Mouse (Mus musculus) CH12.LX (cell line): Measurements from ENCODE around the gene Nagpa. TPM values are rescaled to one million over a fixed set of nuclear protein-coding genes. Genes with fewer than 3 reads are reported as not detected.

Experiments
- DNase-seq: peaks from one replicate; pipeline ENCODE4 v3.0.0-alpha.2; 2013; ENCODE audit errors: extremely low read depth
- H3K27ac ChIP-seq: 2 replicates; pipeline ENCODE4 v1.5.1; 2012; ENCODE audit warnings: low read depth, mild to moderate bottlenecking, control low read depth, moderate library complexity; ENCODE audit not compliant: insufficient read depth
- H3K27me3 ChIP-seq: replicated peaks from 2 replicates; pipeline ENCODE3; 2012; ENCODE audit warnings: inconsistent platforms
- H3K36me3 ChIP-seq, 2 experiments: replicated peaks in 1 of 2; 2 replicates each; pipeline versions ENCODE3 to v1.6.1; 2012; ENCODE audit warnings: inconsistent platforms in 1 of 2, low read length in 1 of 2, mild to moderate bottlenecking in 1 of 2, mixed read lengths in 1 of 2, moderate library complexity in 1 of 2; ENCODE audit not compliant: control insufficient read depth in 1 of 2, insufficient read depth in 1 of 2
- H3K4me1 ChIP-seq, 2 experiments: 2 replicates each; pipeline ENCODE4 v1.6.1; 2012; ENCODE audit warnings: inconsistent platforms in 1 of 2, moderate library complexity in 1 of 2; ENCODE audit not compliant: insufficient read depth in 2 of 2, control insufficient read depth in 1 of 2
- H3K4me2 ChIP-seq: 2 replicates; pipeline ENCODE4 v1.6.1; 2012; ENCODE audit warnings: low read depth, mild to moderate bottlenecking, control low read depth; ENCODE audit not compliant: poor library complexity, insufficient read depth, severe bottlenecking
- H3K4me3 ChIP-seq, 3 experiments: fragments of 150-350 bp in 1 of 3; sonication (generic) in 1 of 3; replicated peaks in 1 of 3; 2 replicates each; pipeline versions ENCODE3 to v1.5.1; 2011 to 2012; ENCODE audit warnings: low read depth in 2 of 3, low read length in 2 of 3, mild to moderate bottlenecking in 2 of 3, moderate library complexity in 2 of 3, control low read depth in 1 of 3, improper control_type of control experiment in 1 of 3, inconsistent platforms in 1 of 3, mixed read lengths in 1 of 3; ENCODE audit not compliant: poor library complexity in 1 of 3
- H3K79me2 ChIP-seq: replicated peaks from 2 replicates; pipeline ENCODE4 v1.6.1; 2012; ENCODE audit warnings: mild to moderate bottlenecking, moderate library complexity; ENCODE audit not compliant: control insufficient read depth, poor library complexity, insufficient read depth, severe bottlenecking; ENCODE audit errors: extremely low read depth
- H3K9ac ChIP-seq: 2 replicates; pipeline ENCODE4 v1.6.1; 2012; ENCODE audit warnings: low read depth, mild to moderate bottlenecking, control low read depth, moderate library complexity; ENCODE audit not compliant: insufficient read depth
- H3K9me3 ChIP-seq: replicated peaks from 2 replicates; pipeline ENCODE3; 2012; ENCODE audit warnings: low read length, inconsistent platforms, mixed read lengths
- CHD1 ChIP-seq: IDR thresholded peaks from 2 replicates; pipeline ENCODE4 v1.6.1; 2012; ENCODE audit warnings: low read depth, low read length, improper control_type of control experiment, inconsistent platforms
- CTCF ChIP-seq, 2 experiments: IDR thresholded peaks in 1 of 2; conservative IDR thresholded peaks in 1 of 2; 2 replicates each; pipeline ENCODE4 v1.5.1; 2011 to 2012; ENCODE audit warnings: low read depth in 2 of 2, low read length in 2 of 2, improper control_type of control experiment in 1 of 2, inconsistent platforms in 1 of 2, mild to moderate bottlenecking in 1 of 2, moderate library complexity in 1 of 2
- E2F4 ChIP-seq: IDR thresholded peaks from 2 replicates; pipeline ENCODE4 v1.6.1; 2011; ENCODE audit warnings: low read depth, low read length, improper control_type of control experiment; ENCODE audit not compliant: insufficient replicate concordance
- ELF1 ChIP-seq: IDR thresholded peaks from 2 replicates; pipeline ENCODE4 v1.6.1; 2014; ENCODE audit warnings: low read depth, mild to moderate bottlenecking, inconsistent platforms, low read length, improper control_type of control experiment
- EP300 ChIP-seq: IDR thresholded peaks from 2 replicates; pipeline ENCODE4 v1.6.1; 2011; ENCODE audit warnings: low read length, improper control_type of control experiment
- JUN ChIP-seq: IDR thresholded peaks from 2 replicates; pipeline ENCODE4 v1.6.1; 2011; ENCODE audit warnings: low read depth, mild to moderate bottlenecking, low read length, improper control_type of control experiment, moderate library complexity; ENCODE audit not compliant: insufficient read depth
- KAT2A ChIP-seq: IDR thresholded peaks from 2 replicates; pipeline ENCODE4 v1.6.1; 2012; ENCODE audit warnings: low read length, improper control_type of control experiment, inconsistent platforms; ENCODE audit not compliant: insufficient replicate concordance
- MAX ChIP-seq: IDR thresholded peaks from 2 replicates; pipeline ENCODE4 v1.6.1; 2011; ENCODE audit warnings: low read length, improper control_type of control experiment
- MAZ ChIP-seq: IDR thresholded peaks from 2 replicates; pipeline ENCODE4 v1.6.1; 2012; ENCODE audit warnings: low read depth, mild to moderate bottlenecking, inconsistent platforms, low read length, improper control_type of control experiment, moderate library complexity
- MEF2A ChIP-seq: IDR thresholded peaks from 2 replicates; pipeline ENCODE4 v1.6.1; 2014; ENCODE audit warnings: low read depth, mild to moderate bottlenecking, inconsistent platforms, low read length, improper control_type of control experiment, borderline replicate concordance
- PAX5 ChIP-seq: IDR thresholded peaks from 2 replicates; pipeline ENCODE4 v1.6.1; 2012; ENCODE audit warnings: low read length, inconsistent platforms, mixed read lengths
- TBP ChIP-seq: conservative IDR thresholded peaks from 2 replicates; pipeline ENCODE4 v1.6.1; 2011; ENCODE audit warnings: low read depth, low read length, improper control_type of control experiment
- TCF12 ChIP-seq: IDR thresholded peaks from 2 replicates; pipeline ENCODE4 v1.6.1; 2014; ENCODE audit warnings: low read depth, mild to moderate bottlenecking, inconsistent platforms, low read length, improper control_type of control experiment
- USF1 ChIP-seq: IDR thresholded peaks from 2 replicates; pipeline ENCODE4 v1.6.1; 2014; ENCODE audit warnings: low read depth, mild to moderate bottlenecking, inconsistent platforms, low read length, improper control_type of control experiment
- USF2 ChIP-seq: conservative IDR thresholded peaks from 2 replicates; pipeline ENCODE4 v1.6.1; 2011; ENCODE audit warnings: low read depth, low read length, improper control_type of control experiment
- ZC3H11A ChIP-seq: IDR thresholded peaks from 2 replicates; pipeline ENCODE4 v1.6.1; 2012; ENCODE audit warnings: low read depth, mild to moderate bottlenecking, inconsistent platforms, low read length, improper control_type of control experiment
- ZKSCAN1 ChIP-seq: IDR thresholded peaks from 2 replicates; pipeline ENCODE4 v1.6.1; 2012; ENCODE audit warnings: low read depth, inconsistent platforms, low read length, improper control_type of control experiment, borderline replicate concordance
- ZNF384 ChIP-seq: IDR thresholded peaks from 2 replicates; pipeline ENCODE4 v1.6.1; 2012; ENCODE audit warnings: low read depth, low read length, improper control_type of control experiment, inconsistent platforms
- dilution Hi-C: fragments of 300-500 bp; cut with MboI; formaldehyde crosslinking; loops from 2 replicates; pipeline ENCODE4 v1.14.3; 2020; ENCODE audit warnings: low sequenced_read_pairs; ENCODE audit not compliant: extremely low pct_unique_long_range_greater_than_20kb, extremely low pct_ligation_motif_present
- in situ Hi-C: fragments of 300-500 bp; cut with MboI; formaldehyde crosslinking; loops from 3 replicates; pipeline ENCODE4 v1.14.3; 2019; ENCODE audit warnings: low sequenced_read_pairs, low pct_ligation_motif_present, low pct_unique_long_range_greater_than_20kb, mixed read lengths
- polyA plus RNA-seq: library from polyadenylated mRNA; unstranded; fragments of >175 nt; gene quantifications from 2 replicates; pipeline ENCODE4 v1.2.1, GENCODE M21; 2012; ENCODE audit warnings: low read depth; ENCODE audit not compliant: insufficient read length
- total RNA-seq, 2 experiments: library from RNA; depleted of rRNA; stranded (reverse); fragments of 300-350 nt in 1 of 2; fragments of >200 nt in 1 of 2; gene quantifications; 2 replicates each; pipeline ENCODE4 v1.2.3; 2012 to 2014

Nagpa gene
- total and polyA plus RNA-seq, 3 experiments, result 41.9 to 80.6 (median 50.2) TPM

DNA sequence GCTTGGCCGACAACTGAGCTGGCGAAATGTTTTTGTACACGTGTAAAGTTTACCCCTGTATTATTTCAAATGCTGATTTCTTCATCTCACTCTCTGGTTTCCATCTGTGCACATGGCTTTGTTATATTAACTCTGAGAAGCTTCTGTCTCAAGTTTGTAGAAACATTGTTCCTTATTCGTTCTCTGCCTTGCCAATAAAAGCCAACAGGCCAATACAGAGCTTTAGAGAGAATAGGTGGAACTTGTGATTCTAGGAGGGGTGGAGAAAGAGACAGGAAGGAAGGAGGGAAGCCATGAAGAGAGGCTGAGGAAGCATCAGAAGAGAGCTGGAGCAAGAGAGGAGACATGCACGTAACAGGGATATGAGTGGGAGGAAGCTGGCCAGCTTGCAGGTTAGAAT, 2.2 kb upstream of the Nagpa start:
- in situ Hi-C loops, result loop anchor here (5.0 kb wide), 1 partner anchor 36 kb away; no protein-coding TSS in a partner anchor
- peaks cover 7 to 36% of the 10 kb centered on the region in 2 experiments for H3K36me3 ChIP-seq
- dilution Hi-C loops, result no loop called here

DNA sequence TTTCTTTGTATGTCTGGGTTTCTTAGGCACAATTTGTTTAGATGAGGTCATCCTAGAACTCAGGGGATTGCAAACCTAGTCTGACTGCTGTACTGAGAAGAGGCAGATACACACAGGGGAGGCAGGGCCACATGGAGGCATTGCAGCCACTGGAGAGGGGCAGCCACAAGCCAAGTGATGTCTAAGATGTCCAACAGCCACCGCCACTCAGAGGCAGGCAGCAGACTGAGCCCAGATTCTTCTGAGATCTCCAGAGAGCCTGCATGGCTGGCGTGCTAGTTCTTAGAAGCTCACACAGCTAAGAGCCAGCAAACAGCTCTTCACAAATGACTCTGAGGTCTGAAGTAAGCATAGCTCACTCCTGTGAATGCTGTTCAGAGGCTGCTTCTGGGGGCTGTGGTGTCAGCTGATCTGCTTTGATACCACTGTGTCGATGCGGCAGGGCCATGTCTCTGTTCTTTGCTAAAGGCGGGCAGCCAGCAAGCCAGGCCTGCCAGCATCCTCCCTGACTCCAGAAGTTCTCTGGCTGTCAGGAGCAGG, 1.7 kb upstream of the Nagpa start:
- DNase-seq, result no peak
- in situ Hi-C loops, result loop anchor here (5.0 kb wide), 1 partner anchor 37 kb away; no protein-coding TSS in a partner anchor
- Histone ChIP-seq H3K4me2 (no peak overlapping the region), H3K9me3 (no peaks in the 10 kb centered on the region), H3K9ac (no peak overlapping the region), H3K4me3 (no peak overlapping the region)
- dilution Hi-C loops, result no loop called here
- no peak for TF ChIP-seq ZNF384
- TF ChIP-seq ELF1, result no peak
- TF ChIP-seq KAT2A, result no peak
- no peak for TF ChIP-seq E2F4
- TF ChIP-seq MAZ, result no peak
- no peak for TF ChIP-seq MAX
- TF ChIP-seq CTCF (conservative IDR thresholded peaks at IDR 0.05 in 1 of 2, IDR thresholded peaks at IDR 0.05 in 1 of 2; ENCODE audit: low read depth in 2 of 2, low read length in 2 of 2), result no peak
- TF ChIP-seq MEF2A, result no peak
- TF ChIP-seq EP300, result no peak
- no peak for TF ChIP-seq USF1
- TF ChIP-seq PAX5, result no peak
- no peak for TF ChIP-seq TCF12
- TF ChIP-seq JUN, result no peak
- no peak for TF ChIP-seq USF2
- TF ChIP-seq CHD1, result no peak
- TF ChIP-seq TBP, result no peak
- TF ChIP-seq, all 38 proteins: peak for 0
- Histone ChIP-seq H3K27ac (no peak overlapping the region), H3K4me1 (peaks cover 11 to 50% of the 10 kb centered on the region in 2 experiments), H3K27me3 (no peaks in the 10 kb centered on the region), H3K79me2 (no peaks in the 10 kb centered on the region; the same call in 1 of the 2 replicates), H3K36me3 (peaks cover 12 to 41% of the 10 kb centered on the region in 2 experiments)

More for the DNA sequence above, 2.2 kb upstream of the Nagpa start:
- Histone ChIP-seq H3K4me3 (peak overlapping the region in 1 of 3 experiments; percentile 19), H3K79me2 (no peaks in the 10 kb centered on the region; the same call in 1 of the 2 replicates), H3K4me1 (peaks cover 11 to 52% of the 10 kb centered on the region in 2 experiments), H3K27ac (no peak overlapping the region), H3K9me3 (no peaks in the 10 kb centered on the region)
- no peak for TF ChIP-seq ZKSCAN1
- TF ChIP-seq ZC3H11A, result no peak
- TF ChIP-seq, all 38 proteins: peak for 0
- peak; percentile 19 for DNase-seq
- Histone ChIP-seq H3K27me3 (no peaks in the 10 kb centered on the region), H3K9ac (no peak overlapping the region), H3K4me2 (no peak overlapping the region)
